Mouse (Mus musculus): ENCODE measurements at regions not wholly inside any gene's neighbourhood (a gene's known extent, or its start where the extent isn't known, plus 50 kb on each side); places are given as distances from the start of the nearest gene placed in this dataset.
"Not testable (repeated sequence)": the region's sequence is repeated elsewhere in the genome, so short reads cannot be mapped to it uniquely, and the experiment has no call there.

- no peak for DNase-seq (ENCODE audit: low spot score in 2 of 2)
Observed at GRCm38 (mm10) chr5:96898120-96898672, 99.3 kb upstream of the Bmp2k start.

- DNase-seq (ENCODE audit: low spot score in 2 of 2) = no peak
Observed at GRCm38 (mm10) chr5:96898695-96899094, 98.8 kb upstream of the Bmp2k start.

DNA sequence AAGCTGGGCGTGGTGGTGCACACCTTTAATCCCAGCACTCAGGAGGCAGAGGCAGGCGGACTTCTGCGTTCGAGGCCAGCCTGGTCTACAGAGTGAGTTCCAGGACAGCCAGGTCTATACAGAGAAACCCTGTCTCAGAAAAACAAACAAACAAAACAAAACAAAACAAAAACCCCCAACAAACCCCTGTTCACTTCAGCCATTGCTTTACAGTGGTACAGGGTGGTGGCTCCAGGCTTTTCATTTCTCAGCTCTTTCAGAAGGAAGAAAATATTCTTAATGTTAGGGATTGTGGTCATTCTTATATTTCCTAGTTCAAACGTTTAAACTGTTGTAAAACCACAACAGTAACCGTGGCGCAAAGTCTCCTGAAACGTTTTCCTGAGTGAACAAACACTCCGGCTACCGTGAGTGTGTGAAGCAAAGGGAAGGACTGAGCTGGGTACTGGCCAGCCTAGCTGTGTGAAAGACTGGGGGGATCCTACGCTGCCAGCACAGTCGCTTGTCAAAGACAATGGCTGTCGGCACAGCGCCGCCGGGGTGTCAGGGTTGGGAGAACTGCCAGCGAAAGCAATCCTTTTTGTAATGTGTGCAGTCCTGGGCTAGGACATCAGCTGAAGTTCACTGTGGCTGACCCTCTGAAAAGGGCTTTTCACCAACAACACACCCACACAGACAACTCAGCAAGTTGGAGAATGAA lies 91.8 kb upstream of the Bmp2k start:
- peak in 1 of 2 experiments; percentile 1 for DNase-seq (ENCODE audit: low spot score in 2 of 2)

GRCm38 (mm10) chr5:96908371-96908770 lies 89.1 kb upstream of the Bmp2k start:
- not testable (repeated sequence) for DNase-seq (ENCODE audit: low spot score in 2 of 2)

- DNase-seq (ENCODE audit: low spot score in 2 of 2) = peak in 1 of 2 experiments; percentile 2
Observed at GRCm38 (mm10) chr5:96909218-96909617, 88.3 kb upstream of the Bmp2k start.

DNA sequence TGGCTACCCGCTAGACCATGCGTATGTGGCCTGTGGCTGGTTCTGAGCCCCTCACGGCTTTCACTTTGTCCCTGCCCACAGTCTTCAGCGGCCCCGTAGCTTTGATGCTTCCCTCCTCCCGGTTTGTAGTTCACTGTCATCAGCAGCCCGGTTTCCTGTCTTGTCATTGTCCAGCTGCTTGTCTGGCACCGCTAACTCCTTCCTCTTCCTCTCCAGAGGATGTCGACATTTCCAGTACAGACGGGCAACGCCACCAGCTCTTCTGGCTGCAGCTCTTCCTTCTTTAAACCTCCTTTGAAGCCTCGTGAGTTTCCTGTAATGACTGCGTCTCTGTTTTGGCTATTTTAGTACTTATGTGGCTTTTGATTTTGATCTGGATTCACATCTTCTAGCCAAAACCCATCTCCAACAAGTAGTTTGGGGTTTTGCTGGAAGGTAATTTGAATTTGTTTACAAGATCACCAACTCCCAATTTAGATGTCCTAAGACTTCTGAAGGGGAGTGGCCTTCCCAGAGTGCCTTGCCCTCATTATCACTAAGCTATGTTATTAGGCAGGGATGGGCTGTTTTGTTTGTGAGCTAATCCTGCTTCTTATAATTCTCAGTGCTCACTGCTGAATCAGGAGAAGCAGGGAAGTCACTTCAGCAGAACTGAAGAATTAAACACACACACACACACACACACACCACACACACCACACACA lies 85.8 kb upstream of the Bmp2k start:
- DNase-seq (ENCODE audit: low spot score in 2 of 2) = peak; percentile 59 to 73

DNA sequence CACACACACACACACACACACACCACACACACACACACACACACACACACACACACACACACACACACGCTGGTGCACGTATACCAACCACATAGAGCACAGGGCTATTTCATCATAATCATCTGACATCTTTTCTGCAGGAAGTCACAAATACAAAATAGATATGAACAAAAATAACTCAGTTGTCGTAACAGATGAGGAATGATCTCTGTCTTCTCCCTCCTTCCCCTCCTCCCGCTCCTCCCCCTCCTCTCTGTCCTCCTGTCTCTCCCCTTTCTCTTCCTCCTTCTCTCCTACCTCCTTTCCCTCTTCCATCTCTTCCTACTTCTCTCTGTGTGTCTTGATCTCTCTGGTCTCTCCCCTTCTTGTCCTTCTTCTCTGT lies 85.2 kb upstream of the Bmp2k start:
- DNase-seq (ENCODE audit: low spot score in 2 of 2) = peak in 1 of 2 experiments; percentile 11

DNA sequence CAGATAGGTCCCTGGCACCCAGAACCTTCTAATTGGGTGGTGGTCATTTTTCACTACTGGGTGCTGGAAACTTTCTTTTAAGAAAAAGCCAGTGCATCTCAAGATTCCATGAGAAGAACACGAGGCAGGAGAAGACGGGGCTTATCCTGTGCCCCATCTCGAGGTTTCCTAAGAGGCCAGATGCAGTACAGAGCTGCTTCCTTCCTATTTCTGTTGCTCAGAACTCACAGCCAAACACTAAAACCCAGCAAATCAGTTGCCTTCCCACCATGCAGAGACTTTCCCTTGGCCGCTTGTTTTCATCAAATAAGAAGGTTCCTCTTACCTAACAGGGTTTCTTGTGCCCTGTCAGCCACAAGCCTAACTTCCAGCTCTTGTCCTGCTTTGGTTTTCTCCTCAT lies 84.7 kb upstream of the Bmp2k start:
- peak; percentile 66 to 70 for DNase-seq (ENCODE audit: low spot score in 2 of 2)

- no peak for DNase-seq (ENCODE audit: low spot score in 2 of 2)
Observed at GRCm38 (mm10) chr5:96913711-96914110, 83.8 kb upstream of the Bmp2k start.

- no peak for DNase-seq (ENCODE audit: low spot score in 2 of 2)
Observed at GRCm38 (mm10) chr5:96914696-96915404, 82.6 kb upstream of the Bmp2k start.

DNA sequence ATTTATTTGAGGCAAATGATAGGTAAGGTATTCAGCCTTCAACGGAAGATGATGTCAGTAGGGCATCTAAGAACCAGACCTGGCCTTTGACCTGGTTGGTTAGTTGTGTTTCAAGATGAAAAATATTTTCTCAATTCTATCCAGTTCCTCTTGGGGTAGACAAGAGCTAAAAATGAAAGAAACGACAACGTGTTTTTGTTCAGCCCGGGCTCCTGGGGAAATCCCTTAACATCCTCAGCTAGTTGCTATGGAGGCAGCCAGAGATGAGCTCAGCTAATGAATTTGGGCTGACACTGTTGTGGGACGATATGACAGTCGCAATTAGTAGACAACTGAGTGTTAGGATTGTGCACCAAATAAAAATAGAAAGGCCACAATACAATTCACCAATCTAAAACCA lies 80.6 kb upstream of the Bmp2k start:
- peak; percentile 49 to 68 for DNase-seq (ENCODE audit: low spot score in 2 of 2)

DNA sequence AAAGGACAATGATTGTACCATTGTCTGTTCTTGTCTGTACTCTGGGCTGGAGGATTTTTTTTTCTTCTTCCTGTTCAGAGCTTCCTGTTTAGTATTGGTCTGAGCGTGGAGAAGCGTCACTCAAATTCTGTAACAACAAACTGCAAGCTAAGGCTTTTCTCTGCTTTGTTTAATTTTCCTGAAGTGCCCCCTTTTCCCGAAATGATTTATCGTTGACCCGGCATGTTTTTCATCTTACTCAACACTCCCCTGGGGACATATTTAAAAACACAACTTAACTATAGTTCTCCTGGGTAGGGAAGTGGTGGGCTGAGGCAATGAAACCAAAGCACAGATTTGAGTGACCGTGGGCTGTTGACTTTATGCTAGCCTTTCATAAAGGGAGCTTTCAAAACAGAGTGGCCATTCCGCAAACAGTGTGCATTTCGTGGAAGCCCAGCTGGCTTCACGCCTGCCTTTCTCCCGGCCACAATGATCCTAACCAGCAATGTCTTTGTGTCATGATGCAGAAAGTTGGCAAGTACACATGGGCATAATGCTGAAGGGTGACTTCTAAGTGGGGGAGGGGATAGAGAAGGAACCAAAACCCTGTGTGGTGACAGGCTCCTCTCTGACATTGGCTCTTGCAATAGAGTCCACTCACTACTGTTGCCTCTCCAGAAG lies 79.8 kb upstream of the Bmp2k start:
- peak; percentile 45 to 57 for DNase-seq (ENCODE audit: low spot score in 2 of 2)

DNA sequence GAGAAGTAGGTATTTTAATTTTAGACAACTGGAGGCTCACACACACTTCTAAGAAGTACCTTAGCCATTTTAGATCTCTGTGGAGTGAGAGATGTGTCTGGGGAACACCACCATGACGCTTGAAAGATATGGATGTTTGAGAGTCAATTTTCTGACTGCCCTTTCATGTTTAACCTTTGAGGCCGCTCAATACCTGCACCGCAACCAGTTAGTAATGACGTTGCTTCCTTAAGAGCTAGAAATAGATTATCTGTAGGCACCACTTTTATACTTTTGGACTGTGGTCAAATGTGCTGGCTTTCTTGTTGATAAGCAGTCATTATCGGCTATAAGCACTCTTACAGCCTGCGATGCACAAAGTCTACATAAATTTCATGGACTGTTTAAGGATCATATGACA lies 78.3 kb upstream of the Bmp2k start:
- DNase-seq (ENCODE audit: low spot score in 2 of 2) = peak; percentile 39 to 73

- DNase-seq (ENCODE audit: low spot score in 2 of 2) = peak; percentile 48 to 76
Observed at GRCm38 (mm10) chr5:96921037-96921436, 76.5 kb upstream of the Bmp2k start.

DNA sequence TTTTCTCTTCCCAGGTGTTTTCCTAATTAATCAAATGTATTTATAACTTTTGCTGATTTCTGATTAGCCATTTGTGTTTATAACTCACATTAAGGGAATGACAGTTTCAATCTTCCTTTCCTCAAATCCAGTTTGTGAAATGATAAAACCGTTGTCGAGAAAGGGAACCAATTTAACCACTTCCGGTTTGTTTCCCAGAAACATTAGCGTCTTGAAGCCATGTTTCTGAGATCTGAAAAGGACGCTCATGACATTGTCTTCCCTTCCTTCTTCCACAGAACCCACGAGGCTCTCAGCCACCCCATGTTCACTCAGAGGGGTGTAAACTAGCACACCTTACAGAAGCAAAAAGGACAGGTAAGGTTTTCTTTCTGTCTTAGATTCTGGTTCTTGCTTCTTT lies 76.0 kb upstream of the Bmp2k start:
- DNase-seq (ENCODE audit: low spot score in 2 of 2) = no peak

GRCm38 (mm10) chr5:96921973-96922715 lies 75.3 kb upstream of the Bmp2k start:
- no peak for DNase-seq (ENCODE audit: low spot score in 2 of 2)

GRCm38 (mm10) chr5:96922716-96923076 lies 74.8 kb upstream of the Bmp2k start:
- DNase-seq (ENCODE audit: low spot score in 2 of 2) = no peak

- DNase-seq (ENCODE audit: low spot score in 2 of 2) = no peak
Observed at GRCm38 (mm10) chr5:96923526-96923925, 74.0 kb upstream of the Bmp2k start.

GRCm38 (mm10) chr5:96924736-96925429 lies 72.6 kb upstream of the Bmp2k start:
- no peak for DNase-seq (ENCODE audit: low spot score in 2 of 2)

GRCm38 (mm10) chr5:96925943-96926342 lies 71.5 kb upstream of the Bmp2k start:
- no peak for DNase-seq (ENCODE audit: low spot score in 2 of 2)

GRCm38 (mm10) chr5:96931091-96931490 lies 66.4 kb upstream of the Bmp2k start:
- peak in 1 of 2 experiments; percentile 26 for DNase-seq (ENCODE audit: low spot score in 2 of 2)

Measured in spleen, postnatal 36 days (tissue).